Mouse (Mus musculus): ENCODE results near the gene Tex2. TPM values are rescaled to one million over a fixed set of nuclear protein-coding genes. Genes with fewer than 3 reads are reported as not detected.

The Tex2 gene
- total RNA-seq, 2 experiments from 2014 or later = 116 to 121 TPM

DNA sequence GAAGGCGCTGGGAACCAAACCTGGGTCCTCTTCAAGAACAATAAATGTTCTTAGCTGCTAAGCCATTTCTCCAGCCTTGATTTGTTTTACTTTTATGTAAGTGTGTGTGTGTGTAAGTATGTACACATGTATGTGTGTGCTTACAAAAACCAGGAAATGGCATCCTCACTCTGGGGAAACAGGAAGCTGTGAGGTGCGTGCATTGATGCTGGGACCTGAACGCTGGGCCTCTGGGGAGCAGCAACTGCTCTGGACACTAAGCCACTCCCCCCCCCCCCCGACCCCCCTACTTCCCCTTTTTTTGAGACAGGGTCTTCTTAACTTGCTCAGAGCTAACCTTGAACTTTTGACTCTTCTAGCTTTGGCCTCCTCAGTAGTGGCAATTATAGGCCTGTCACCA is 62.8 kb downstream of the Tex2 start:
- no peak for DNase-seq (ENCODE audit: low spot score in 2 of 2)

DNA sequence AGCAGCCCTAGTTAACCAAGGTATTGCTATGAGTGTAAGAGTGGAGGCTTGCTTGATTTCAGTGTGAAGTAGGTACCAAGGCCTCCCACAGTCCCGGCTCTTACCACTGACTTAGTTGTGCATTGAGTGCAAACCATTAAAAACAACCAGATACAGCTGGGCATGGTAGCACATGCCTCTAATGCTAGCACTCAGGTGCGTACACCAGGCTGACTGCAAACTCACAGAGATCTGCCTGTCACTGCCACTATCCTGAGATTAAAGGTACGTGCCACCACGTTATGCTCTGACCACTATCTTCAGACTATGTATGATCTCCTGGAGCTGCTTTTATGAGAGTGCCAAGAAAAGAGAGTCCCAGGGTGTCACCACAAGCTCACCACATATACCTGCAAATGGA is 67.1 kb downstream of the Tex2 start:
- no peak for DNase-seq (ENCODE audit: low spot score in 2 of 2)

DNA sequence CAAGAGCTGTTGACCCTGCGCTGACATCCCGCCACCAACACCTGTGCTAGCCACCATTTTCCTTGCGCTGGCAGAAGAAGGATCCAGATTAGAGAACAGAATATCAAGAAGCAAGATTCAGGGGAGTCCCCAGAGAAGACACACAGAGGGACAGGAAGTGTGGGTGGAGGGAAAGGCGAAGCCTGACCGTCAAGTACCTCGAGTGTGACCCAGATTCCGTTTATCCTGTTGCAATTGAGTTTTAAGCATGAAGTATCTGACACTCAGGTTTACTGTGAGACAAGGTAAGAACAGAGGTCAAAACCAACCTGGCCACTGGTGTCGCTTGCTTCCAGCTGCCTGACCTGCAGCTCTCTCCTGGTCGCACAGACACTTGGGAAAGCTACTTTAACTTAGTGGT is 68.3 kb downstream of the Tex2 start:
- DNase-seq (ENCODE audit: low spot score in 2 of 2) = no peak

DNA sequence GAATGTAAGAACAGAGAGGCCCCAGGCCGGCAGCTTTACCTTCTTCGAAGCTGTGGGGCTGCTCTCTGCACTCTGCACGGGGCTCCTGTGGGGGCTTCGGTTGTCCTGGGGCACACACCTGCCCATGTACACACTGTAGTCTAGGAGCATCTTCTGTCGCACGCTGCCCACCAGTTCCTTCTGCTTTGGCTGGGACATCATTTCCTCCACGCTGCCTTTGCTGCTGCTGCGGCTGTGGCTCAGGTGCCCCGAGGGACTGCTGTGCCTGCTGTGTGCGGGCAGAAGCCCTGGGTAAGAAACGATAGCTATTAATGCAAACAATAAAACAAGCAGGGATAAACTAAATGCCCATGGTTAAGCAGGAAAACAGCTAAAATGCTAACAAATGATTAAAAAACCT is 69.1 kb downstream of the Tex2 start:
- DNase-seq (ENCODE audit: low spot score in 2 of 2) = no peak

GRCm38 (mm10) chr11:106543006-106543405 is 70.2 kb downstream of the Tex2 start:
- DNase-seq (ENCODE audit: low spot score in 2 of 2) = no peak

DNA sequence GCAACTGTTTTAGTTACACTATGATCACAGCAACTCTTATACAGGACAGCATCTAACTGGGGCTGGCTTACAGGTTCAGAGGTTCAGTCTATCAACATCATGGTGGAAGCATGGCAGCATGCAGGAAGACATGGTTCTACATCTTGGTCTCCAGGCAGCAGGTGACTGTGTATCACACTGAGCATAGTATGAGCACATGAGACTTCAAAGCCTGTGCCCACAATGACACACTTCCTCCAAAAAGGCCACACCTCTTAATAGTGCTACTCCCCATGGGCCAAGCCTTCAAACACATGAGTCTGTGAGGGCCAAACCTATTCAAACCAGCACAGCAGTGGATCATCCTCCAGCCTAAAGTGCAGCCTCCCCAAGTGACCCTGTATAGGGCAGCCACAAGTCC is 70.8 kb downstream of the Tex2 start:
- no peak for DNase-seq (ENCODE audit: low spot score in 2 of 2)

- DNase-seq (ENCODE audit: low spot score in 2 of 2) = no peak
Measured at GRCm38 (mm10) chr11:106540506-106541268, 72.5 kb downstream of the Tex2 start.

- DNase-seq (ENCODE audit: low spot score in 2 of 2) = peak in 1 of 2 experiments; percentile 42
Measured at GRCm38 (mm10) chr11:106536253-106536912, 76.8 kb downstream of the Tex2 start.

GRCm38 (mm10) chr11:106535660-106536252 is 77.5 kb downstream of the Tex2 start:
- DNase-seq (ENCODE audit: low spot score in 2 of 2) = no peak

- DNase-seq (ENCODE audit: low spot score in 2 of 2) = no peak
Measured at GRCm38 (mm10) chr11:106532248-106532790, 80.9 kb downstream of the Tex2 start.

DNA sequence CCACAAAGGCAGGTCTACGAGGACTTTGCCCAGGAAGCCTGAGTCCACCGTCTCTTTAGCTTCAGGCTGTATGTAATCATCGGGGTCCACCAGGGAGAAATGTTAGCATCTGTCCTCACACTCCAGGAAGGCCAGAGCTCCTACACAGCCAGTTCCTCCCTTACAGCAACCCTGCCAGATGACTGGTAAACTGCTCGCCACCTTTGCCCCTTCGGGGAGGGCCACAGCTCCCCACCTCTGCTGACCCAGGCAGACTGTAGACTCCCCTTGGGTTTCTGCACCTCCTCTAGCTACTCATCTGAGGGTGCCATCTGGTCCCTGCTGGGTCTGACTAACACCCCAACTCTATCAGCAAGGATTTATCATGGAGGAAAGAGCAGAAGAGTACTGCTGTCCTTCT is 83.4 kb downstream of the Tex2 start:
- DNase-seq (ENCODE audit: low spot score in 2 of 2) = no peak

DNA sequence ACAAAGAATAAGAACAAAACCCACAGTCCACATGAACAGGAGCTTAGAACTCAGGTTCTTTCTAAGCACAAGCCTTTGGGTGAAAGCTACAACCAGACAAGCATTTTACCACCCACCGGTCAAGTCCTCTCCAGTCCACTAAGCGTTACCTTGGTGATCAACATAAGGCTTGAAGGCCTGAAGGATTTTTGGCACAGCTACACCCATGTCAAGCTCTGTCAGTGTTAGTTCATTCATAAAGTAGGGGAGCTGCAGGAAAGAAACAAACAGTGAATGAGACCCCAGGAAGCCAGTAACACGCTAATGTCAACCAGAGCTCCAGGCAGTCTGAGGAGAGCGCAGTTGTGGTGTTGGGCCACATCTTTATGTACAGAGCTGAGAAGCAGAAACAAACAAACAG is 84.1 kb downstream of the Tex2 start:
- DNase-seq (ENCODE audit: low spot score in 2 of 2) = no peak

DNA sequence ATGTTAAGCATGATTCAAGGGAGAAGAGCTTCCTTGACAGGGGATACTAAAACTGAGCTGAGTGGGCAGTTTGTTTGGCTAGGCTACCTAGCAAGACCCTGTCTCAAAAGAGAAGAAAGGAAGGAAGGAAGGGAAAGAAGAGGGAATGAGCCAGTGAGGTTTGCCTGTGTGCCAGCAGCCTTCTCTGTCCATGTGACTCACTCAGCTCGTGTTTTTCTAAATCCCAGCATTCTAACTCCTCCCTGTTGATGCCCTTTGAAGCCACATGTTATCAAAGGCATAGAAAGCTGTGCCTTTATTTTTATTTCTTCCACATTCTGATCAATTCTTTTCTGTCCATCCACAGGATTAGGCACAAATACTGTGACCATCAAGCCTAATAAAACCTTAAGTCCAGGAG is 85.3 kb downstream of the Tex2 start:
- DNase-seq (ENCODE audit: low spot score in 2 of 2) = no peak

- DNase-seq (ENCODE audit: low spot score in 2 of 2) = no peak
Measured at GRCm38 (mm10) chr11:106527147-106527821, 85.9 kb downstream of the Tex2 start.

DNA sequence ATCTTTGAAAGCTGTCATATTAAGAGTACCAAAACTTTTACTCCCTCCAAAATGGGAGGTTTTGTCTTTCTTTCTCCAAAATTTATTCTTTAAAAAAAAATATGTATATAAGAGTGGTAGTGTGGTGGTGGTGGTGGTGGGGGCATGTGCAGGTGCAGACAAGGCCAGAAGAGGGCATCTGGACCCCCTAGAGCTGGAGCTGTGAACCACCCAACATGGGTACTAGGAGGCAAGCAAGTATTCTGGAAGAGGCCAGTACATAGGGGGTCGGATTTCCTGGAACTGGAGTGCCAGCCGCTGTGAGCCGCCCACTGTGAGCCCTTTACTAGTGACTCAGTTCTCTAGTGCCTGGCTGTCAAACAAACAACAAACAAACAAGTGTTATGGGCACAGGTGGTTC is 90.7 kb downstream of the Tex2 start:
- DNase-seq (ENCODE audit: low spot score in 2 of 2) = no peak

GRCm38 (mm10) chr11:106521612-106522011 is 91.6 kb downstream of the Tex2 start:
- no peak for DNase-seq (ENCODE audit: low spot score in 2 of 2)

DNA sequence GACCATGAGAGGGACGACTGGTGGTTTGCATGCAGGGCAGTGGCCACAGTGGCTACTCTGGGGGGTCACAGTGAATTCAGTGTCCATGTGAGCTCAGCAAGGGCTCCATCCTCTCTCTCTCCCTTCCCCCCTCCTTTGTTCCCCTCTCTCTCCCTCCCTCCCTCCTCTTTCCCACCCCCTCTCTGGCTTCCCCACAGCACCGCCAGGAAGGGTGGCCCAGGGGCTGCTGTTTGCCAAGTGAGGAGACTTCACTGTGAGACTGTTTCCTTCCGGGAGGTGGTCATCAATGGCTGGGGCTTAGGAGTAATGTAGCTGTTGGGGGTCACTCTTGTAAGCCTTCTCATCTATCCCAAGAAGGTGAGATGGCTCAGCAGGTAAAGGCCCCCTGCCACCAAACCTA is 92.8 kb downstream of the Tex2 start:
- DNase-seq (ENCODE audit: low spot score in 2 of 2) = no peak

GRCm38 (mm10) chr11:106519519-106519918 is 93.7 kb downstream of the Tex2 start:
- no peak for DNase-seq (ENCODE audit: low spot score in 2 of 2)

DNA sequence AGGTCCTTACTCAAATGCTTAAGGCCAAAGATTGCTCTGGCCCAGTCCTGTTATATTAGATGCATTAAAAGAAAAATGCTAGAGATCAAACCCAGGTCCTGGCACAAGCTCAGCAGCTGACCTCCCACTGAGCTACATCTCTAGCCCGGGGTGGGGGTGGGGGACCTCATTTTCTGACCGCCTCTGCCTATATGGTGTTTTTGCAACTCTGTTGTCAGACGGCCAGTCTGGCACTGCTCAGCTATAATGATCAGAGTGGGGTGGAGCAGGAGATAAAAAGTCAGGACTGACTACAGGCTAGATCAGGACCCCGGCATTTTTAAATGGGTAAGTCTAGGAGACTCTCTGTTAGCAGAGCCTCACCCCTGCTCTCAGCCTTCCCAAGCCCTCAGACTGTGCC is 94.8 kb downstream of the Tex2 start:
- DNase-seq (ENCODE audit: low spot score in 2 of 2) = no peak

GRCm38 (mm10) chr11:106515079-106515745 is 98.0 kb downstream of the Tex2 start:
- peak in 1 of 2 experiments; percentile 42 for DNase-seq (ENCODE audit: low spot score in 2 of 2)

DNA sequence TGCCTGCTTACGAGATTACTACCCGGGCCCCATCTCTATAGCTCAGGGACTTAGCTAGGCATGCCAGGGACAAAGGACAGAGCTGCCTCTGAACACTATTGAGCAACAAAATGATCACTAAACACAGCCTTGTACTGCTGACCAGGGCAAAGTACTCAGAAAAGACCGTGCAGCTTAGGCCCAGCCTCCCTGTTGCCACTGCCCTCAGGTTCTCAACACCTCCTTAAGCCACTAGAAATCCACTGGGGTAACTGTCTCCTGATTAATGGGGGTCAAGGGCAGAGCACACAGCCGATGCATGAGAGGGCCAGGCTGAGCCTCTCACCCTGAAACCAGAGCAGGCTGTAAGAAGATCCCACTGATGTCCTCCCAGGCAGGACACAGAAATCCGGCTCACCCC is 98.8 kb downstream of the Tex2 start:
- DNase-seq (ENCODE audit: low spot score in 2 of 2) = no peak
